Mouse (Mus musculus) hindbrain, postnatal 0 days (tissue): ENCODE results near the gene Lnx2. TPM values are rescaled to one million over a fixed set of nuclear protein-coding genes. Genes with fewer than 3 reads are reported as not detected.

ENCODE experiments used
- ATAC-seq: fragments of 200-750 bp; cut with Nextera tagmentation; 2 replicates; pipeline ENCODE4 v1.8.0; 2017; ENCODE audit warnings: mild to moderate bottlenecking, moderate TSS enrichment, moderate library complexity
- DNase-seq: peaks from one replicate; pipeline ENCODE4 v3.0.0-alpha.2; 2015; ENCODE audit warnings: low spot score
- H3K27ac ChIP-seq: fragments of 300-500 bp; sonication (generic); 2 replicates; pipeline ENCODE4 v1.5.1; 2014; ENCODE audit warnings: mild to moderate bottlenecking
- H3K27me3 ChIP-seq: fragments of 300-500 bp; sonication (generic); 2 replicates; pipeline ENCODE4 v1.6.1; 2014; ENCODE audit warnings: low read length, mixed read lengths; ENCODE audit not compliant: insufficient read depth
- H3K36me3 ChIP-seq: fragments of 300-500 bp; sonication (generic); 2 replicates; pipeline ENCODE4 v1.6.1; 2014; ENCODE audit warnings: low read length, mixed read lengths; ENCODE audit not compliant: insufficient read depth
- H3K4me1 ChIP-seq: fragments of 300-500 bp; sonication (generic); 2 replicates; pipeline ENCODE4 v1.6.1; 2014; ENCODE audit warnings: antibody characterized with exemption, low read length, mixed read lengths; ENCODE audit not compliant: insufficient read depth
- H3K4me2 ChIP-seq: fragments of 300-500 bp; sonication (generic); 2 replicates; pipeline ENCODE4 v1.6.1; 2014; ENCODE audit warnings: low read depth, mild to moderate bottlenecking, low read length, moderate library complexity, mixed read lengths
- H3K4me3 ChIP-seq: fragments of 300-500 bp; sonication (generic); 2 replicates; pipeline ENCODE4 v1.5.1; 2014; ENCODE audit warnings: low read length
- H3K9ac ChIP-seq: fragments of 300-500 bp; sonication (generic); replicated peaks from 2 replicates; pipeline ENCODE4 v1.6.1; 2014; ENCODE audit warnings: mild to moderate bottlenecking, low read length, moderate library complexity, mixed read lengths
- H3K9me3 ChIP-seq: fragments of 300-500 bp; sonication (generic); 2 replicates; pipeline ENCODE4 v1.6.1; 2016; ENCODE audit warnings: low read length, mixed read lengths
- CTCF ChIP-seq: IDR thresholded peaks from 2 replicates; pipeline ENCODE4 v1.5.1; 2016; ENCODE audit warnings: antibody characterized with exemption, control low read depth, low read depth
- WGBS: fragments of 180-500 bp; shearing (Covaris S2); extraction: QIAGEN DNeasy Blood & Tissue Kit; methylation state at CpG from one replicate; pipeline ENCODE4 v1.1.7; 2014; 5-methylcytosine and 5-hydroxymethylcytosine counted together
- polyA plus RNA-seq: library from polyadenylated mRNA; unstranded; fragments of >200 nt; fragmentation: Nextera tagmentation; extraction: Ambion mirVana; gene quantifications from 2 replicates; pipeline ENCODE4 v1.2.1, GENCODE M21; 2015
- total RNA-seq: library from RNA; depleted of rRNA; stranded (reverse); fragments of >200 nt; gene quantifications from 2 replicates; pipeline ENCODE4 v1.2.3, GENCODE M21; 2014

The Lnx2 gene
- total and polyA plus RNA-seq, 2 experiments from 2014 or later: 3.0 to 9.7 TPM

DNA sequence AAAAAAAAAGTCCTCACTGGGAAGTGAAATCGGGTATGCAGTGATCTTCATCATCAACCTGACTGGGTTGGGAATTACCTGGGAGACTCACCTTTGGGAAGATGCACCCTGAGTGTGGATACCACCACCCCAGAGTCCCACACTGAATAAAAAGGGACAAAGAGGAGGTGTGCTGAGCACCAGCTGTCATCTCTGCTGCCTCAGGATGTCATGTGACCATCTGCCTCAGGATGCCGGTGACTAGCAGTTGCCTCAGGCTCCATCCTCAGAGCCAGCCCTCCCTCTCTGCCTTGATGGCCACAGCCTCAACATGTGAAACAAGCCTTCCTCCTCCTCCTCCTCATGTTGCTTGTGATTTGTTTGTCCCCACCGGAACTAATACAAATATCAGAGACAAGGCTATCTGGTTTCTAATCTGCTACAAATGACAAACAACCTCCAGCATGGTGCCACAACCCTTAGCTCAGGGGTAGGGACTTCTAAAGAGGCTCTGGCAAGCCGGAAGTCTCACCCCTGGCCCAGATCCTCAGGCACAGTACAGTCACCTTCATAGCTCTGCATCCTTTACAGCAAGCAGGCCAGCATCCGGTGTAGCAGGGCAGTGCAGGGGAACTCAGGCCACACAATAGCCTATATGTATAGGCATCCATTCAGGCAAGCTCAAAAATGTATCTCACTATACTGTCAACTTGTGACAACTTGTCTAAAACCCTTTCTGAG is 54.7 kb downstream of the Lnx2 start:
- DNase-seq: no peak
- WGBS: 80% methylated on average over 5 of the region's 5 CpGs
- Histone ChIP-seq H3K4me2 (no peak overlapping the region), H3K9me3 (no peaks in the 10 kb centered on the region), H3K27ac (no peak overlapping the region), H3K36me3 (0 out of 2 replicates have a peak, but pooled peaks cover 9% of the 10 kb centered on the region), H3K4me1 (no peaks in the 10 kb centered on the region), H3K27me3 (no peaks in the 10 kb centered on the region), H3K9ac (no peak overlapping the region), H3K4me3 (no peak overlapping the region)
- no peak for TF ChIP-seq CTCF
- ATAC-seq: no peak

DNA sequence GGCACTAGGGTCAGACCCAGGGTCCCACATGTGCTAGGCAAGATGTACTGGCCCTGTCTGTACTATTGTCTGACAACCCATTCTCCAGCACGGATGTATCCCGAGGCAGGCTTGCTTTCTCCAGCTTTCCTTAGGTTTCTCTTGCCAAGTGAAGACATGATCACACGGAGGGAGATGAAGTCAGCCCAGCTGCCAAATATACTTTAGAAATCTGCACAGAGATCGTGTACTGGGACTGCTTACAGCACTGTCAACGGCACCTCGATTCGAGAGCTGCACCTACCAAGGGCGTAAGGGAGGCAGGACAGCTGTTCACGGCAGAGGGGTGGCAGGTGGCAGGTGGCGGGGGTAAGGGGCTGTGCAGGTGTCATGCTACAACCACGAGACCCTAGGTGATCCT is 55.8 kb downstream of the Lnx2 start:
- DNase-seq (no peak), ATAC-seq (0 out of 2 replicates have a peak, but pooled peaks have one; percentile 24)
- no peaks in the 10 kb centered on the region for H3K4me1 ChIP-seq
- no peak for TF ChIP-seq CTCF
- 82% methylated on average over 11 of the region's 11 CpGs for WGBS
- H3K9ac ChIP-seq: no peak overlapping the region
- H3K27ac ChIP-seq: no peak overlapping the region
- 0 out of 2 replicates have a peak, but pooled peaks cover 9% of the 10 kb centered on the region for H3K36me3 ChIP-seq
- no peak overlapping the region for H3K4me2 ChIP-seq
- H3K27me3 ChIP-seq: no peaks in the 10 kb centered on the region
- H3K9me3 ChIP-seq: no peaks in the 10 kb centered on the region
- no peak overlapping the region for H3K4me3 ChIP-seq

DNA sequence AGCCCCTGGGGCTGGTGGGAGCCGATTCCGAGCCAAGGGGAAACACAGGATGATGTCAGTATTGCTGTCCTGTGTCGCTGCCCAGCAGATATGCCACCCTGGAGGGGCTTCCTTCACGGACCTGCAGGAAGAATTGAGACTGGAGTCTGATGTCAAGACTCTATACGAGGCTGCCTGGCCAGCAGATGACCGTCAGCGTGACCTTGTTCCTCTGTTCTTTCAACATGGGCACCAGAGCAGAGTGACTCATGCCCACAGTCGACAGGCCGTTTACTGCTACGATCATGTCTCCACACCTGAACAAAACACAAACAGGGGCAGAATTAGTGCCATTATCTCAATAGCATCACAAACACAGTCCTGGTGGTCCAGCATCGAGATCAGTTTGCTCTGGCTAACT is 57.6 kb downstream of the Lnx2 start:
- H3K9me3 ChIP-seq: no peaks in the 10 kb centered on the region
- no peak overlapping the region for H3K27ac ChIP-seq
- no peak overlapping the region for H3K4me2 ChIP-seq
- WGBS: 90% methylated on average over 11 of the region's 11 CpGs
- no peak for TF ChIP-seq CTCF
- H3K27me3 ChIP-seq: no peaks in the 10 kb centered on the region
- H3K4me3 ChIP-seq: no peak overlapping the region
- ATAC-seq: no peak
- 0 out of 2 replicates have a peak, but pooled peaks cover 9% of the 10 kb centered on the region for H3K36me3 ChIP-seq
- no peak overlapping the region for H3K9ac ChIP-seq
- no peak for DNase-seq
- H3K4me1 ChIP-seq: no peaks in the 10 kb centered on the region

DNA sequence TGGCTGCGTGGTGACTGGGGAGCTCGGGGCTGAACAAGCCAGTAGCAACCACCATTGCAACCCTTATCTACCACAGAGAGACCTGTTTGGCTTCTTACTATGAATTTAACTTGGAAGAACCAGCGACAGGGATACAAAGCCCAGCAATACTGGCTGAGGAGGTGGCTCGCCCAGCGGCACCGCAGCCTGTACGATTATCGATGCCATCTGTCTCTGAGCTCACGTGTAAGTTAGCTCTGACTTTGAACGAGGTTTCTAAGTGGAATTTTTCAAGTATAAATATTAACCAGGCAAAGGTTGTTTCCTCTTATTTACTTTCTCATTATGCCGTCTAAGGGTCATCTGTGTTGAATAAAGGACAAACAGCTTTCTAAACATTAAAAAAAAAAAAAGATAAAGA is 58.9 kb downstream of the Lnx2 start:
- Histone ChIP-seq H3K27ac (no peak overlapping the region), H3K4me2 (no peak overlapping the region), H3K9ac (no peak overlapping the region), H3K4me1 (no peaks in the 10 kb centered on the region), H3K27me3 (no peaks in the 10 kb centered on the region), H3K4me3 (no peak overlapping the region), H3K36me3 (0 out of 2 replicates have a peak, but pooled peaks cover 9% of the 10 kb centered on the region), H3K9me3 (no peaks in the 10 kb centered on the region)
- no peak for TF ChIP-seq CTCF
- ATAC-seq (no peak), DNase-seq (no peak)
- WGBS: 90% methylated on average over 11 of the region's 11 CpGs

DNA sequence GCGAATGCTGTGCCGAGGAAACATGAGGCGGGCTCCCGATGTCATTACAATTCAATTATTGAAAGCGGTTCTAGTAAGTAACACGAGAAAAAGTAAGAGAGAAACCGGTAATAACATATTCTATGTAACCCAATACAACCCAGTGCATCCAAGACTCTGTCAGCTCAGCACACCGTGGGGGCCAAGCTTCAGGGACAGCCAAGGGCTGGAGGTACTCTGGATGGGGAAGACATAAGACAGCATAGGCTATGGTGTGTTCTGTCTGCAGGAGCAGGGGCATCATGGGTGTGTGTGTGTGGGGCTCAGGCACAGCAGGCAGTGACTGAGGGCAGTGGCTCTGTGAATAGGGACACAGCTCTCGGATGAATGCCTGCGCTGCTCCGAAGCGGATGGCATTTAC is 59.8 kb downstream of the Lnx2 start:
- 75% methylated on average over 12 of the region's 12 CpGs for WGBS
- ATAC-seq: no peak

DNA sequence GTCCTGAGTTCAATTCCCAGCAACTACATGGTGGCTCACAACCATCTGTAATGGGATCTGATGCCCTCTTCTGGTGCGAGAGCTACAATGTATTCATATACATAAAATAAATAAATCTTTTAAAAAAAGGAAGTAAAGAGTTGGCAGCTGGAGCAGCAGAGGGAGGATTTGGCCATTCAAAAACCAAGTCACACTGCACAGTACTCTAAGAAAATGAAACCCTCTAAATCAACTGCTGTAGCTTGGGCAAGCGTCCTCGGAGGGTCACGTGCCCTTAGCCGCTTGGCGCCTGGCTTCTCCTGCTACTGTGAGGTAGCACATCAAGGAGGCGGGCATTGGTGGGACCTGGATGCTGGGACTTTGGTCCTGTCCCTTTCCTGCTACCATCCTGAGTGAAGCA is 61.2 kb downstream of the Lnx2 start:
- Histone ChIP-seq H3K27me3 (no peaks in the 10 kb centered on the region), H3K9me3 (no peaks in the 10 kb centered on the region), H3K4me3 (no peak overlapping the region), H3K36me3 (0 out of 2 replicates have a peak, but pooled peaks cover 9% of the 10 kb centered on the region), H3K4me2 (no peak overlapping the region), H3K9ac (no peak overlapping the region), H3K4me1 (no peaks in the 10 kb centered on the region), H3K27ac (no peak overlapping the region)
- ATAC-seq (no peak), DNase-seq (no peak)
- TF ChIP-seq CTCF: no peak
- 90% methylated on average over 7 of the region's 7 CpGs for WGBS

More for the DNA sequence above, 59.8 kb downstream of the Lnx2 start:
- TF ChIP-seq CTCF: no peak
- no peaks in the 10 kb centered on the region for H3K4me1 ChIP-seq
- H3K9me3 ChIP-seq: no peaks in the 10 kb centered on the region
- H3K9ac ChIP-seq: no peak overlapping the region
- H3K4me2 ChIP-seq: no peak overlapping the region
- H3K36me3 ChIP-seq: 0 out of 2 replicates have a peak, but pooled peaks cover 9% of the 10 kb centered on the region
- no peak for DNase-seq
- no peaks in the 10 kb centered on the region for H3K27me3 ChIP-seq
- H3K4me3 ChIP-seq: no peak overlapping the region
- H3K27ac ChIP-seq: no peak overlapping the region

DNA sequence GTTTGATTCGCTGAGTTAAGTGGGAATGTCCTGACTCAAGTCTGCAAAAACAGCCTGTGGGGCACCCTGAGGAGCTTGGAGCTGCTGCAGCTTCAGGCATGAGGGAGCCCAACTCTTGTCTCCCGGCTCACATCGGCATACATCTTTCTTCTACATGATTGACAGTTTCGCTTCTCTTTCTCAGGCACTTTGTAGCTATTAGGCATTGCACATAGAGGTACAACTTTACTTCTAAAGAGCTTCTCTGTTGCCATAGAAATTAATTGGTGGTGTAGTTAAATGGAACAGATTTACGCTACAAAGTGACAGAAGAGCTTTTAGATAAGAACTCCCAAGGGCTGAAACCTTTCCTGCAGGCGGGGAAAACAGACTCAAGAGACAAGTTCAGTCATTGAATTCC is 62.5 kb downstream of the Lnx2 start:
- DNase-seq: no peak
- no peaks in the 10 kb centered on the region for H3K9me3 ChIP-seq
- 43% methylated on average over 6 of the region's 6 CpGs for WGBS
- H3K4me1 ChIP-seq: no peaks in the 10 kb centered on the region
- H3K4me3 ChIP-seq: no peak overlapping the region
- no peak overlapping the region for H3K9ac ChIP-seq
- ATAC-seq: no peak
- no peak overlapping the region for H3K4me2 ChIP-seq
- 0 out of 2 replicates have a peak, but pooled peaks cover 5% of the 10 kb centered on the region for H3K36me3 ChIP-seq
- H3K27me3 ChIP-seq: no peaks in the 10 kb centered on the region
- no peak for TF ChIP-seq CTCF
- H3K27ac ChIP-seq: no peak overlapping the region
